Mouse (Mus musculus): ENCODE data around the gene Gnai3. TPM values are rescaled to one million over a fixed set of nuclear protein-coding genes. Genes with fewer than 3 reads are reported as not detected.

Gnai3 gene
- polyA plus RNA-seq, 1 experiment from 2014 or later, result 155 TPM

DNA sequence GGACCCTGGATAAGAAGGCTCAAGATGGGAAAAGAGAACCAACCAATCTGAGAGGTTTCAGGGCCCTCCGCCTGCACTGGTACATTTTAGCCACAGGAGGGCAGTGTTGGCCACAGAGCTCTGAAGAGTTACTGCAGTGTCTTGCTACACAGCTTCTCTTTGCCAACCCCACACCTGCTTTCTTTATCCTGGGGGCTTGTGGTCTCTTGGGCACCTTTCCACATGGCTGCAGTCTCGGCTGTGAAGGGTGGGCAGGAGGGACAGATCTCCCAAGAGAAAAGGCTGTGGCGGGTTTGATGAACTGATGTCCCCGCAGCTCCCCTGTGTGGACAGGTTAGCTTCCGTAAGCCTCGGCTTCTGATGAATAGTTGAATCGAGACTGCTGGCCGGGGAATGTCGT lies 18.9 kb upstream of the Gnai3 start:
- peak overlapping the region; percentile 22 for H3K4me3 ChIP-seq (replicated peaks; ENCODE audit: low read length)
- WGBS, result 7% methylated on average over 9 of the region's 9 CpGs
- no peaks in the 10 kb centered on the region for H3K9me3 ChIP-seq (ENCODE audit: control insufficient read depth, low read length)
- peak overlapping the region; percentile 47 for H3K4me2 ChIP-seq (ENCODE audit: low read length)
- H3K27me3 ChIP-seq (replicated peaks; ENCODE audit: control insufficient read depth, insufficient read depth, low read length), result no peaks in the 10 kb centered on the region; the same call in 1 of the 2 replicates
- peaks cover 23% of the 10 kb centered on the region for H3K4me1 ChIP-seq (replicated peaks; ENCODE audit: control insufficient read depth, insufficient read depth, low read length)
- no peak overlapping the region for H3K27ac ChIP-seq (ENCODE audit: low read length)
- peak overlapping the region; percentile 47; the same call in 1 of the 2 replicates for H3K9ac ChIP-seq (replicated peaks; ENCODE audit: low read depth, low read length)
- no peaks in the 10 kb centered on the region for H3K36me3 ChIP-seq (ENCODE audit: control insufficient read depth, insufficient read depth)
- peak; percentile 78 for ATAC-seq

DNA sequence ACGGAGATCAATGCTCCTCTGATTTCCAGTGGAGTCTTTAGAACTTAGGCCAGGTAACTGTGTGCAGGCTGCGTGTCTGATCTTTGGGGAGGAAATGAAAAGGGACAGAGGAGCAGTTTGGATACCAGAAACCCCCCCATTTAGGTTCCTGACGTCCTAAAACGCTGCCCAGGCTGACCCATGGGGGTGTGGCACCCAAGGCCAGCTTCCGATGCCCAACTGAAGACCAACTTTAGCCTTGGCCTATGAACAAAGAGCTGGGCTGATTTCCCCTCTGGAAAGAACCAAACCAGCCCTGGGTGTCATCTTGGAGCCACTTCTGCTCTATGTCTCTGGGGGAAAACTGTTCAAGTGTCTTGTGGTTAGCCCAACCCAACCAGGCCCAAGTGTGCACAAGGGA lies 18.1 kb upstream of the Gnai3 start:
- H3K9me3 ChIP-seq (ENCODE audit: control insufficient read depth, low read length), result no peaks in the 10 kb centered on the region
- no peak for ATAC-seq
- peaks cover 24% of the 10 kb centered on the region for H3K4me1 ChIP-seq (replicated peaks; ENCODE audit: control insufficient read depth, insufficient read depth, low read length)
- WGBS, result 66% methylated on average over 5 of the region's 5 CpGs
- no peak overlapping the region for H3K9ac ChIP-seq (replicated peaks; ENCODE audit: low read depth, low read length)
- H3K27me3 ChIP-seq (replicated peaks; ENCODE audit: control insufficient read depth, insufficient read depth, low read length), result no peaks in the 10 kb centered on the region; the same call in 1 of the 2 replicates
- H3K4me2 ChIP-seq (ENCODE audit: low read length), result no peak overlapping the region
- H3K4me3 ChIP-seq (replicated peaks; ENCODE audit: low read length), result no peak overlapping the region
- H3K36me3 ChIP-seq (ENCODE audit: control insufficient read depth, insufficient read depth), result no peaks in the 10 kb centered on the region
- H3K27ac ChIP-seq (ENCODE audit: low read length), result no peak overlapping the region

- Histone ChIP-seq H3K4me1 (replicated peaks; ENCODE audit: control insufficient read depth, insufficient read depth, low read length) (peaks cover 9% of the 10 kb centered on the region), H3K4me2 (ENCODE audit: low read length) (no peak overlapping the region), H3K9me3 (ENCODE audit: control insufficient read depth, low read length) (no peaks in the 10 kb centered on the region), H3K9ac (replicated peaks; ENCODE audit: low read depth, low read length) (0 out of 2 replicates have a peak overlapping the region, but pooled peaks have one; percentile 23), H3K27me3 (replicated peaks; ENCODE audit: control insufficient read depth, insufficient read depth, low read length) (no peaks in the 10 kb centered on the region), H3K36me3 (ENCODE audit: control insufficient read depth, insufficient read depth) (no peaks in the 10 kb centered on the region), H3K27ac (ENCODE audit: low read length) (peak overlapping the region; percentile 45; the same call in 1 of the 2 replicates), H3K4me3 (replicated peaks; ENCODE audit: low read length) (no peak overlapping the region)
- peak; percentile 63 for ATAC-seq
- 45% methylated on average over 9 of the region's 9 CpGs for WGBS
Observed at GRCm38 (mm10) chr3:108158383-108159037, 12.6 kb upstream of the Gnai3 start.

GRCm38 (mm10) chr3:108154656-108155055 lies 8.7 kb upstream of the Gnai3 start, which contains the start of gene Gpr61:
TSS of gene Gpr61 (minus strand) at chr3:108154882.
- Histone ChIP-seq H3K4me1 (replicated peaks; ENCODE audit: control insufficient read depth, insufficient read depth, low read length) (peaks cover 9% of the 10 kb centered on the region), H3K36me3 (ENCODE audit: control insufficient read depth, insufficient read depth) (no peaks in the 10 kb centered on the region), H3K27ac (ENCODE audit: low read length) (no peak within 1 kb of the TSS), H3K4me3 (replicated peaks; ENCODE audit: low read length) (peak within 1 kb of the TSS; percentile 29), H3K9me3 (ENCODE audit: control insufficient read depth, low read length) (no peaks in the 10 kb centered on the region), H3K9ac (replicated peaks; ENCODE audit: low read depth, low read length) (peak within 1 kb of the TSS; percentile 32), H3K4me2 (ENCODE audit: low read length) (peak within 1 kb of the TSS; percentile 35), H3K27me3 (replicated peaks; ENCODE audit: control insufficient read depth, insufficient read depth, low read length) (no peaks in the 10 kb centered on the region)
- WGBS, result 39% methylated on average over 4 of the region's 4 CpGs
- peak; percentile 54 for ATAC-seq

- Histone ChIP-seq H3K9ac (replicated peaks; ENCODE audit: low read depth, low read length) (no peak overlapping the region), H3K4me3 (replicated peaks; ENCODE audit: low read length) (no peak overlapping the region), H3K4me1 (replicated peaks; ENCODE audit: control insufficient read depth, insufficient read depth, low read length) (peaks cover 3% of the 10 kb centered on the region; the same call in 1 of the 2 replicates), H3K27ac (ENCODE audit: low read length) (no peak overlapping the region), H3K9me3 (ENCODE audit: control insufficient read depth, low read length) (no peaks in the 10 kb centered on the region), H3K27me3 (replicated peaks; ENCODE audit: control insufficient read depth, insufficient read depth, low read length) (no peaks in the 10 kb centered on the region), H3K4me2 (ENCODE audit: low read length) (no peak overlapping the region), H3K36me3 (ENCODE audit: control insufficient read depth, insufficient read depth) (no peaks in the 10 kb centered on the region)
- no peak for ATAC-seq
- WGBS, result 89% methylated on average over 3 of the region's 3 CpGs
Observed at GRCm38 (mm10) chr3:108152290-108152689, 6.3 kb upstream of the Gnai3 start.

DNA sequence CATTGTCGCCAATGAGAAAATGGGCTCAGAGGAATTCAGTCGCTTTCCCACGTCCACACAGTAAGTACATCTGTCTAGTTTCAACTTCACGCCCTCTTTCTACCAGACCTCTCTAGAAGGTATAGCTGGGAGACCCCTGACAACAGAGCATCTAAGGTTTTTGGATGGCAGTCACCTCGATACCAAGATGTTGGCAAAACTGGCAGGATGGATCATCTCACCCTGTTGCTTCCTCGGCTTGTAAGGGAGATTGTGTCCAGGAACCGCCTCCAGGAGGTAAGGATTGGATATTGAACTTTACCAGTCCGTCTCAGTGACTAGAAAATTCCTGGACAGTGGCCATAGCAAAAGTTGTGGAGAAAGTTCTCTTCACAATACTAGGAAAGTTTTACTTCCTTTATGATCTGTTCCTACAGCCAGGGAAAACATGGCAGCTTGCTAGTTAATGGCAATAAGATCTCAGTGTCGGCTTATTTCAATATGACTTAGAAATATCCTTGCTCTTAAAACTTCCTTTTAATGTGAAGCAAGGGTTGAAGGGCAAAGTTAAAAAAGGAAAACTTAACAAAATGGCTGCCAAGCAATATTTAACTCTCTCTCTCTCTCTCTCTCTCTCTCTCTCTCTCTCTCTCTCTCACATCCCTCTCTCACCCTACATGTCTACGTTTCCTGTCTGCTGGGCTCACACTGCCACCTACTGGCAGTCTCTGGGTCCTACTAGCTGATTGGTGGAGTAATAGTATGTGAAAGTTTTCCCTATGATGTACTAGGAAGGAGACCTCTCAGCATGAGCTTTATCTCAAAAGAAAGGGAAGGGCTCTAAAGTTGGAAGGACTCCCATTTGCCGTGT lies 1.7 kb upstream of the Gnai3 start:
- no peak overlapping the region for H3K4me3 ChIP-seq (replicated peaks; ENCODE audit: low read length)
- H3K27me3 ChIP-seq (replicated peaks; ENCODE audit: control insufficient read depth, insufficient read depth, low read length), result no peaks in the 10 kb centered on the region
- peak; percentile 59 for ATAC-seq
- H3K36me3 ChIP-seq (ENCODE audit: control insufficient read depth, insufficient read depth), result no peaks in the 10 kb centered on the region; the same call in 1 of the 2 replicates
- H3K4me2 ChIP-seq (ENCODE audit: low read length), result no peak overlapping the region
- WGBS, result 63% methylated on average over 11 of the region's 11 CpGs
- no peak overlapping the region for H3K9ac ChIP-seq (replicated peaks; ENCODE audit: low read depth, low read length)
- H3K9me3 ChIP-seq (ENCODE audit: control insufficient read depth, low read length), result no peaks in the 10 kb centered on the region
- no peak overlapping the region for H3K27ac ChIP-seq (ENCODE audit: low read length)
- H3K4me1 ChIP-seq (replicated peaks; ENCODE audit: control insufficient read depth, insufficient read depth, low read length), result peaks cover 25% of the 10 kb centered on the region

- H3K27ac ChIP-seq (ENCODE audit: low read length), result no peak overlapping the region
- H3K36me3 ChIP-seq (ENCODE audit: control insufficient read depth, insufficient read depth), result no peaks in the 10 kb centered on the region; the same call in 1 of the 2 replicates
- 54% methylated on average over 5 of the region's 5 CpGs for WGBS
- peaks cover 25% of the 10 kb centered on the region for H3K4me1 ChIP-seq (replicated peaks; ENCODE audit: control insufficient read depth, insufficient read depth, low read length)
- no peaks in the 10 kb centered on the region for H3K27me3 ChIP-seq (replicated peaks; ENCODE audit: control insufficient read depth, insufficient read depth, low read length)
- peak overlapping the region; percentile 90 for H3K4me2 ChIP-seq (ENCODE audit: low read length)
- H3K4me3 ChIP-seq (replicated peaks; ENCODE audit: low read length), result peak overlapping the region; percentile 93
- ATAC-seq, result no peak
- no peaks in the 10 kb centered on the region for H3K9me3 ChIP-seq (ENCODE audit: control insufficient read depth, low read length)
- peak overlapping the region; percentile 91 for H3K9ac ChIP-seq (replicated peaks; ENCODE audit: low read depth, low read length)
Observed at GRCm38 (mm10) chr3:108146671-108147070, 725 bp upstream of the Gnai3 start.

DNA sequence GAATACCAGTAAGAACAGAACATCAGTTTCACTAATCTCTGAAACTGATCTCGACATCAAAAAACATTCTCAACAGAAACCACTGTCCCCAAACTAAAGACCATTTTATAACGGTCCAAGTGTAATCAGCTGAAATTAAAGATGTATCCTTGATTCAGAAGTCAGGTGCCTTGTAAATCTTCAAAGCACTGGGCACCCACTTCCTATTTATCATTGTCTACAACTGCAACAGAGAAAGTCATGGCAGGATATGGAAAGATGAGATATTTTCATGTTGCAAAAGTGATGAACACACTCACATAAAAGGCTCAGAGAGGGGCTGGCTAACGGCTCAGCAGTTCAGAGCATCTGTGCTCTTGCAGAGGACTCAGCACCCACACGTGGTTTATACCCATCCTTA lies 5.2 kb downstream of the Gnai3 start:
- H3K4me3 ChIP-seq (replicated peaks; ENCODE audit: low read length), result no peak overlapping the region
- no peaks in the 10 kb centered on the region for H3K9me3 ChIP-seq (ENCODE audit: control insufficient read depth, low read length)
- ATAC-seq, result no peak
- no peaks in the 10 kb centered on the region for H3K27me3 ChIP-seq (replicated peaks; ENCODE audit: control insufficient read depth, insufficient read depth, low read length)
- peaks cover 5% of the 10 kb centered on the region for H3K36me3 ChIP-seq (ENCODE audit: control insufficient read depth, insufficient read depth)
- H3K4me2 ChIP-seq (ENCODE audit: low read length), result no peak overlapping the region
- H3K27ac ChIP-seq (ENCODE audit: low read length), result no peak overlapping the region
- H3K9ac ChIP-seq (replicated peaks; ENCODE audit: low read depth, low read length), result no peak overlapping the region
- peaks cover 21% of the 10 kb centered on the region for H3K4me1 ChIP-seq (replicated peaks; ENCODE audit: control insufficient read depth, insufficient read depth, low read length)
- 84% methylated on average over 4 of the region's 4 CpGs for WGBS

DNA sequence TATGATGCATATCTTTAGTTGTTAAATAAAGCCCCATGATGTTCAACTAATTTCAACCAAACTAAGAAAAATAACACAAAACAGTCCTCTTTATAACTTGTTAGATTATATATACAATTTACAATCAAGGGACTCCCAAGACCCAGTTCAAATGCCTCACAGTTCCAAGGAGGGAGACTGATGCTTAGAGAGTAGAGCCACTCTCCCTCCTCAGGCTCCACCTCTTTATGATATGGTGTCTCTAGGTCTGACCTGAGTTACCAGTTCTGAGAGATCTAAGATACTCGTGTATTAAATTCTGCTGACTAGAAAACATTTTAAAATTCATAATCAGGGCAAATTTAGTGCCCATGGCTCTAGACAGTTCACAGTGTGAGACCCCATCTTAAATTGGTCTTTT lies 6.8 kb downstream of the Gnai3 start:
- Histone ChIP-seq H3K27ac (ENCODE audit: low read length) (no peak overlapping the region), H3K4me2 (ENCODE audit: low read length) (no peak overlapping the region), H3K27me3 (replicated peaks; ENCODE audit: control insufficient read depth, insufficient read depth, low read length) (no peaks in the 10 kb centered on the region), H3K9ac (replicated peaks; ENCODE audit: low read depth, low read length) (no peak overlapping the region), H3K4me3 (replicated peaks; ENCODE audit: low read length) (no peak overlapping the region), H3K4me1 (replicated peaks; ENCODE audit: control insufficient read depth, insufficient read depth, low read length) (peaks cover 13% of the 10 kb centered on the region), H3K9me3 (ENCODE audit: control insufficient read depth, low read length) (no peaks in the 10 kb centered on the region), H3K36me3 (ENCODE audit: control insufficient read depth, insufficient read depth) (peaks cover 5% of the 10 kb centered on the region)
- no peak for ATAC-seq
- WGBS, result 82% methylated on average over 1 of the region's 1 CpGs
